Mouse (Mus musculus) neutrophil, adult 83 days (primary cell): ENCODE data around the gene Zfp616. TPM values are rescaled to one million over a fixed set of nuclear protein-coding genes. Genes with fewer than 3 reads are reported as not detected.

ENCODE experiments used
- total RNA-seq, 2 experiments: library from RNA; stranded (reverse); gene quantifications; one replicate each; pipeline ENCODE4 v1.2.4; 2023

The Zfp616 gene
- not detected for total RNA-seq

DNA sequence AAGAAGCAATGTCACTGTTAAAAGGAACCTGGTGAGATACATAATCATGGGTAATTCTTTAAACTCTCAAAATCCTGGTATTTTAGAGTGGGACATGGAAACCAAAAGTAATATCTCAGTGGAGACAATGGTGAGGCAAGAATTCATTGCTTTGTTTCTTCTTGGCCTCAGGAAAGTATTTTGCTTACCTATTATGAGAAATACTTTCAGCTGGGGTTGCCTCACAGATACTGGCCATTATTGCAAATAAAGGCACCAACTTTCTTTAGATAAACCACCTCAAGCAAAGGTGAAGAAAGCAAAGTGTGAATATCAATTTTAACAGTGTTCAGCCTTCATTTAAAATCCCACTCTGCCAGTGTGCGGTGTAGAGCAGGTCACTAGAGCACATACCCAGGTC is at the start of gene Zfp616:
Gene Zfp616 (plus strand): TSS at position 301 of the 400 bp plus-strand sequence.

DNA sequence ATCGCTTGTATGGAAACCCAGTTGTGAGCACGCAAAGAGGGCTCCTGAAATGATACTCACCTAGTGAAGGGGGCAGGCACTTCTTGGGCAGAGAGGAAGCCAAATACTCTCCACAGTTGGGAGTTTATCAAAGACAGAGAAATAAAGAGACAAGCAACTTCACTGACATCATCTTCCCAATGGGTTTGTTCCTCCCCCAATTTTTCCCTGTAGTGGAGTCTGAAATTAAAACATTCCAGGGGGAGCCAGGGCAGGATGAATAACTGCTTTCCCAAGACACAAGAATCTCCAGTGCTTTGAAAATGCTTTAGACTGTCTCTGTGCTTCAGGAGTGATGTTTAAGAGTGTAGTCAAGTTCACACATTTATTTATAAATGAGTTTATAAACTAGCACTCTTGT is 13.3 kb upstream of the Zfp616 start, which contains the start of the genes Olfr139 and Olfr399:
Gene Olfr139 (minus strand): TSS at position 101 of the 400 bp plus-strand sequence.
Gene Olfr399 (minus strand): TSS at position 165 of the 400 bp plus-strand sequence.

DNA sequence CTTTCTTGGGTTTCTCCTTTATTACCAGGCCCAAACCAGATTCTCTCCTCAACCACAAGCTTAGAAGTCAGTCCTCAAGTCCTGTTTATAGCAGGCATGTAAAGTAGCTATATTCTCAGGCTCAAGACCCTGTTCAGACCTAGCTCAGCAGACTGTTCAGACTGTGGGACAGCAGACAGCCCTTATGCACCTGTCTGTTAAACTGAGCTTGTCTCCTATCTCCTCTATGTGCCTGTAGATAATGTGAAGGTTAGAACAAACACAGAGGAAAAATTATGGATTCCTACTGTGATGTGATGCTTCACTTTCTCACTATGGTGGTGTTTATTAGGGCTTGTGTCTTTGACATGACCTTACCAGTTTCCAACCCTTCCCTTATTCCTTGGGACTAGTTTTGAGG is 43.7 kb downstream of the Zfp616 start, which contains the start of gene Olfr401:
Gene Olfr401 (plus strand): TSS at position 301 of the 400 bp plus-strand sequence.

Other genes starting within 250 kb of the Zfp616 start
- gene Olfr393, start 218.5 kb upstream of the Zfp616 start, total RNA-seq: not detected
- not detected for gene Olfr394, start 179.2 kb upstream of the Zfp616 start, total RNA-seq
- not detected for gene Olfr395, start 160.7 kb upstream of the Zfp616 start, total RNA-seq
- gene Olfr23, start 133.3 kb upstream of the Zfp616 start, total RNA-seq: not detected
- gene Olfr397, start 109.1 kb upstream of the Zfp616 start, total RNA-seq: not detected
- not detected for gene Olfr398, start 79.5 kb upstream of the Zfp616 start, total RNA-seq
- not detected for gene Olfr139, start 13.4 kb upstream of the Zfp616 start, total RNA-seq
- not detected for gene Olfr399, start 13.3 kb upstream of the Zfp616 start, total RNA-seq
- not detected for gene Olfr401, start 43.8 kb downstream of the Zfp616 start, total RNA-seq
- not detected for gene Olfr402, start 83.6 kb downstream of the Zfp616 start, total RNA-seq
- not detected for gene Olfr403, start 116.3 kb downstream of the Zfp616 start, total RNA-seq
- gene Olfr43, start 141.4 kb downstream of the Zfp616 start, total RNA-seq: not detected
- gene Olfr406, start 189.9 kb downstream of the Zfp616 start, total RNA-seq: not detected
- not detected for gene Olfr59, start 213.8 kb downstream of the Zfp616 start, total RNA-seq